Mouse (Mus musculus) neural tube, embryonic 11.5 days (tissue): ENCODE results near the gene Adamts18. TPM values are rescaled to one million over a fixed set of nuclear protein-coding genes. Genes with fewer than 3 reads are reported as not detected.

Source experiments
- ATAC-seq: fragments of 200-750 bp; cut with Nextera tagmentation; 2 replicates; pipeline ENCODE4 v1.8.0; 2017; ENCODE audit warnings: moderate number of reproducible peaks, mild to moderate bottlenecking, moderate TSS enrichment, moderate library complexity; ENCODE audit not compliant: insufficient read depth, low FRiP score, low TSS enrichment
- DNase-seq: peaks from one replicate; pipeline ENCODE4 v3.0.0-alpha.2; 2015; ENCODE audit warnings: low spot score
- H3K27ac ChIP-seq: fragments of 300-500 bp; sonication (generic); 2 replicates; pipeline ENCODE4 v1.5.1; 2014; ENCODE audit warnings: low read depth, mild to moderate bottlenecking, low read length
- H3K27me3 ChIP-seq: fragments of 300-500 bp; sonication (generic); 2 replicates; pipeline ENCODE4 v1.6.1; 2014; ENCODE audit warnings: mild to moderate bottlenecking, low read length, mixed read lengths; ENCODE audit not compliant: control insufficient read depth, insufficient read depth
- H3K36me3 ChIP-seq: fragments of 300-500 bp; sonication (generic); 2 replicates; pipeline ENCODE4 v1.6.1; 2014; ENCODE audit warnings: mild to moderate bottlenecking, low read length, moderate library complexity, mixed read lengths; ENCODE audit not compliant: control insufficient read depth, insufficient read depth
- H3K4me1 ChIP-seq: fragments of 300-500 bp; sonication (generic); 2 replicates; pipeline ENCODE4 v1.6.1; 2014; ENCODE audit warnings: low read length, mixed read lengths; ENCODE audit not compliant: control insufficient read depth, insufficient read depth
- H3K4me2 ChIP-seq: fragments of 300-500 bp; sonication (generic); 2 replicates; pipeline ENCODE4 v1.6.1; 2014; ENCODE audit warnings: low read depth, mild to moderate bottlenecking, moderate library complexity
- H3K4me3 ChIP-seq: fragments of 300-500 bp; sonication (generic); 2 replicates; pipeline ENCODE4 v1.5.1; 2014; ENCODE audit warnings: low read depth, low read length
- H3K9ac ChIP-seq: fragments of 300-500 bp; sonication (generic); 2 replicates; pipeline ENCODE4 v1.6.1; 2014; ENCODE audit warnings: mild to moderate bottlenecking, low read length
- H3K9me3 ChIP-seq: fragments of 300-500 bp; sonication (generic); 2 replicates; pipeline ENCODE4 v1.6.1; 2016; ENCODE audit warnings: low read length; ENCODE audit not compliant: control insufficient read depth
- WGBS: fragments of 180-500 bp; shearing (Covaris S2); extraction: QIAGEN DNeasy Blood & Tissue Kit; methylation state at CpG from one replicate; pipeline ENCODE4 v1.1.7; 2014; 5-methylcytosine and 5-hydroxymethylcytosine counted together
- polyA plus RNA-seq: library from polyadenylated mRNA; unstranded; fragments of >200 nt; fragmentation: Nextera tagmentation; extraction: Ambion mirVana; gene quantifications from 2 replicates; pipeline ENCODE4 v1.2.1, GENCODE M21; 2014

Adamts18 gene
- polyA plus RNA-seq, 1 experiment from 2014 or later: 0.86 TPM

- peak overlapping the region; percentile 40 for H3K4me3 ChIP-seq
- H3K36me3 ChIP-seq: no peaks in the 10 kb centered on the region
- H3K9ac ChIP-seq: peak overlapping the region; percentile 40
- no peak overlapping the region for H3K27ac ChIP-seq
- H3K4me1 ChIP-seq: no peaks in the 10 kb centered on the region
- H3K9me3 ChIP-seq: no peaks in the 10 kb centered on the region
- ATAC-seq: peak; percentile 27
- H3K4me2 ChIP-seq: peak overlapping the region; percentile 65
- peak; percentile 22 for DNase-seq
- WGBS: 0% methylated on average over 42 of the region's 50 CpGs
- peaks cover 31% of the 10 kb centered on the region for H3K27me3 ChIP-seq
These were observed 371 bp downstream of the Adamts18 start for GRCm38 (mm10) chr8:113848081-113848652.

GRCm38 (mm10) chr8:113847606-113848080 is 895 bp downstream of the Adamts18 start:
- Histone ChIP-seq H3K4me2 (peak overlapping the region; percentile 65), H3K9ac (peak overlapping the region; percentile 40; the same call in 1 of the 2 replicates), H3K9me3 (no peaks in the 10 kb centered on the region), H3K27me3 (peaks cover 31% of the 10 kb centered on the region), H3K36me3 (no peaks in the 10 kb centered on the region), H3K4me3 (peak overlapping the region; percentile 40), H3K4me1 (no peaks in the 10 kb centered on the region), H3K27ac (no peak overlapping the region)
- ATAC-seq: no peak
- no peak for DNase-seq
- 23% methylated on average over 12 of the region's 12 CpGs for WGBS

- no peaks in the 10 kb centered on the region for H3K4me1 ChIP-seq
- H3K27ac ChIP-seq: no peak overlapping the region
- peaks cover 31% of the 10 kb centered on the region for H3K27me3 ChIP-seq
- H3K36me3 ChIP-seq: no peaks in the 10 kb centered on the region
- H3K9ac ChIP-seq: no peak overlapping the region
- H3K4me2 ChIP-seq: no peak overlapping the region
- ATAC-seq: no peak
- no peak for DNase-seq
- WGBS: 82% methylated on average over 5 of the region's 5 CpGs
- no peak overlapping the region for H3K4me3 ChIP-seq
- no peaks in the 10 kb centered on the region for H3K9me3 ChIP-seq
These were observed 1.9 kb downstream of the Adamts18 start for GRCm38 (mm10) chr8:113846669-113847068.

GRCm38 (mm10) chr8:113844801-113845301 is 3.7 kb downstream of the Adamts18 start:
- 69% methylated on average over 20 of the region's 20 CpGs for WGBS
- H3K4me2 ChIP-seq: no peak overlapping the region
- peak; percentile 18 for DNase-seq

GRCm38 (mm10) chr8:113838211-113838610 is 10.3 kb downstream of the Adamts18 start:
- Histone ChIP-seq H3K27me3 (no peaks in the 10 kb centered on the region), H3K4me3 (no peak overlapping the region), H3K36me3 (no peaks in the 10 kb centered on the region), H3K4me2 (no peak overlapping the region), H3K4me1 (no peaks in the 10 kb centered on the region), H3K27ac (no peak overlapping the region), H3K9me3 (no peaks in the 10 kb centered on the region), H3K9ac (no peak overlapping the region)
- ATAC-seq: no peak
- DNase-seq: no peak
- 77% methylated on average over 6 of the region's 6 CpGs for WGBS

More at GRCm38 (mm10) chr8:113844801-113845301, 3.7 kb downstream of the Adamts18 start:
- Histone ChIP-seq H3K27ac (no peak overlapping the region), H3K4me3 (no peak overlapping the region), H3K4me1 (no peaks in the 10 kb centered on the region), H3K9me3 (no peaks in the 10 kb centered on the region), H3K27me3 (peaks cover 26% of the 10 kb centered on the region), H3K9ac (no peak overlapping the region), H3K36me3 (no peaks in the 10 kb centered on the region)
- no peak for ATAC-seq

- Histone ChIP-seq H3K4me3 (no peak overlapping the region), H3K4me2 (no peak overlapping the region), H3K36me3 (no peaks in the 10 kb centered on the region), H3K9ac (no peak overlapping the region), H3K9me3 (no peaks in the 10 kb centered on the region), H3K4me1 (no peaks in the 10 kb centered on the region), H3K27ac (no peak overlapping the region), H3K27me3 (no peaks in the 10 kb centered on the region)
- ATAC-seq: no peak
- WGBS: 63% methylated on average over 4 of the region's 4 CpGs
- DNase-seq: no peak
These were observed 11.0 kb downstream of the Adamts18 start for GRCm38 (mm10) chr8:113837570-113837915.

- no peak overlapping the region for H3K9ac ChIP-seq
These were observed 11.5 kb downstream of the Adamts18 start for GRCm38 (mm10) chr8:113836892-113837569.

GRCm38 (mm10) chr8:113833644-113834043 is 14.9 kb downstream of the Adamts18 start:
- Histone ChIP-seq H3K9me3 (no peaks in the 10 kb centered on the region), H3K36me3 (no peaks in the 10 kb centered on the region), H3K9ac (no peak overlapping the region), H3K4me3 (no peak overlapping the region), H3K4me2 (no peak overlapping the region), H3K27ac (no peak overlapping the region), H3K4me1 (no peaks in the 10 kb centered on the region), H3K27me3 (no peaks in the 10 kb centered on the region)
- DNase-seq (no peak), ATAC-seq (no peak)
- WGBS: 77% methylated on average over 4 of the region's 4 CpGs

More at GRCm38 (mm10) chr8:113836892-113837569, 11.5 kb downstream of the Adamts18 start:
- no peak for DNase-seq
- Histone ChIP-seq H3K9me3 (no peaks in the 10 kb centered on the region), H3K27me3 (no peaks in the 10 kb centered on the region), H3K4me1 (no peaks in the 10 kb centered on the region), H3K27ac (no peak overlapping the region), H3K36me3 (no peaks in the 10 kb centered on the region), H3K4me3 (no peak overlapping the region), H3K4me2 (no peak overlapping the region)
- WGBS: 58% methylated on average over 8 of the region's 8 CpGs
- ATAC-seq: no peak

- no peak overlapping the region for H3K4me3 ChIP-seq
- no peaks in the 10 kb centered on the region for H3K4me1 ChIP-seq
- H3K36me3 ChIP-seq: no peaks in the 10 kb centered on the region
- no peaks in the 10 kb centered on the region for H3K9me3 ChIP-seq
- no peaks in the 10 kb centered on the region for H3K27me3 ChIP-seq
- ATAC-seq (no peak), DNase-seq (no peak)
- H3K4me2 ChIP-seq: no peak overlapping the region
- WGBS: 95% methylated on average over 3 of the region's 3 CpGs
- no peak overlapping the region for H3K9ac ChIP-seq
- H3K27ac ChIP-seq: no peak overlapping the region
These were observed 21.3 kb downstream of the Adamts18 start for GRCm38 (mm10) chr8:113827270-113827669.
